Mouse (Mus musculus) heart, embryonic 16.5 days (tissue): ENCODE results near the gene Coq7. TPM values are rescaled to one million over a fixed set of nuclear protein-coding genes. Genes with fewer than 3 reads are reported as not detected.
A peak's percentile ranks its signal among the peaks of the same experiment; 100 is the strongest.

Experiments used
- ATAC-seq: fragments of 200-750 bp; cut with Nextera tagmentation; replicated peaks from 2 replicates; pipeline ENCODE4 v1.8.0; 2017; ENCODE audit warnings: moderate number of reproducible peaks; ENCODE audit not compliant: insufficient read depth, low FRiP score; ENCODE audit errors: extremely low read depth
- H3K27ac ChIP-seq: fragments of 300-500 bp; sonication (generic); 2 replicates; pipeline ENCODE4 v1.5.1; 2014; ENCODE audit warnings: mild to moderate bottlenecking, low read length, control low read depth, moderate library complexity
- H3K27me3 ChIP-seq: fragments of 300-500 bp; sonication (generic); 2 replicates; pipeline ENCODE4 v1.6.1; 2014; ENCODE audit warnings: low read length, mixed read lengths; ENCODE audit not compliant: control insufficient read depth, insufficient read depth
- H3K36me3 ChIP-seq: fragments of 300-500 bp; sonication (generic); 2 replicates; pipeline ENCODE4 v1.6.1; 2014; ENCODE audit not compliant: control insufficient read depth, insufficient read depth
- H3K4me1 ChIP-seq: fragments of 300-500 bp; sonication (generic); 2 replicates; pipeline ENCODE4 v1.6.1; 2014; ENCODE audit warnings: low read length, mixed read lengths; ENCODE audit not compliant: control insufficient read depth, insufficient read depth
- H3K4me2 ChIP-seq: fragments of 300-500 bp; sonication (generic); 2 replicates; pipeline ENCODE4 v1.6.1; 2014; ENCODE audit warnings: low read depth, mild to moderate bottlenecking, control low read depth, low read length
- H3K4me3 ChIP-seq: fragments of 300-500 bp; sonication (generic); 2 replicates; pipeline ENCODE4 v1.5.1; 2014; ENCODE audit warnings: mild to moderate bottlenecking, control low read depth, low read length
- H3K9ac ChIP-seq: fragments of 300-500 bp; sonication (generic); 2 replicates; pipeline ENCODE4 v1.6.1; 2014; ENCODE audit warnings: low read length, control low read depth
- H3K9me3 ChIP-seq: fragments of 300-500 bp; sonication (generic); replicated peaks from 2 replicates; pipeline ENCODE4 v1.6.1; 2016; ENCODE audit warnings: low read length; ENCODE audit not compliant: control insufficient read depth
- WGBS: fragments of 180-500 bp; shearing (Covaris S2); extraction: QIAGEN DNeasy Blood & Tissue Kit; methylation state at CpG from one replicate; pipeline ENCODE4 v1.1.7; 2014; 5-methylcytosine and 5-hydroxymethylcytosine counted together
- polyA plus RNA-seq: library from polyadenylated mRNA; unstranded; fragments of >200 nt; fragmentation: Nextera tagmentation; extraction: Ambion mirVana; gene quantifications from 2 replicates; pipeline ENCODE4 v1.2.1, GENCODE M21; 2015

The Coq7 gene
- polyA plus RNA-seq, 1 experiment from 2014 or later, result 173 TPM

- no peaks in the 10 kb centered on the region for H3K9me3 ChIP-seq
- 44% methylated on average over 7 of the region's 7 CpGs for WGBS
- H3K27ac ChIP-seq, result no peak overlapping the region
These were observed 24.6 kb downstream of the Coq7 start for GRCm38 (mm10) chr7:118508556-118508955.

GRCm38 (mm10) chr7:118503844-118504243 is 29.3 kb downstream of the Coq7 start:
- Histone ChIP-seq H3K27me3 (no peaks in the 10 kb centered on the region), H3K4me3 (no peak overlapping the region), H3K27ac (no peak overlapping the region), H3K36me3 (no peaks in the 10 kb centered on the region), H3K9ac (no peak overlapping the region), H3K4me1 (no peaks in the 10 kb centered on the region), H3K9me3 (no peaks in the 10 kb centered on the region), H3K4me2 (no peak overlapping the region)
- WGBS, result 55% methylated on average over 4 of the region's 4 CpGs
- no peak for ATAC-seq

More at GRCm38 (mm10) chr7:118508556-118508955, 24.6 kb downstream of the Coq7 start:
- no peaks in the 10 kb centered on the region for H3K4me1 ChIP-seq
- H3K36me3 ChIP-seq, result no peaks in the 10 kb centered on the region
- no peak overlapping the region for H3K9ac ChIP-seq
- H3K27me3 ChIP-seq, result no peaks in the 10 kb centered on the region
- no peak overlapping the region for H3K4me2 ChIP-seq
- ATAC-seq, result no peak
- H3K4me3 ChIP-seq, result no peak overlapping the region

GRCm38 (mm10) chr7:118502333-118502732 is 30.8 kb downstream of the Coq7 start:
- H3K9me3 ChIP-seq, result peaks cover 4% of the 10 kb centered on the region; the same call in 1 of the 2 replicates

GRCm38 (mm10) chr7:118499784-118500435 is 33.2 kb downstream of the Coq7 start:
- Histone ChIP-seq H3K27ac (no peak overlapping the region), H3K9ac (no peak overlapping the region), H3K4me1 (no peaks in the 10 kb centered on the region), H3K4me3 (no peak overlapping the region), H3K36me3 (no peaks in the 10 kb centered on the region), H3K27me3 (no peaks in the 10 kb centered on the region), H3K4me2 (no peak overlapping the region), H3K9me3 (peaks cover 4% of the 10 kb centered on the region; the same call in 1 of the 2 replicates)
- no peak for ATAC-seq
- 56% methylated on average over 7 of the region's 7 CpGs for WGBS

More at GRCm38 (mm10) chr7:118502333-118502732, 30.8 kb downstream of the Coq7 start:
- Histone ChIP-seq H3K27ac (no peak overlapping the region), H3K4me2 (no peak overlapping the region), H3K27me3 (no peaks in the 10 kb centered on the region), H3K36me3 (no peaks in the 10 kb centered on the region), H3K4me1 (no peaks in the 10 kb centered on the region), H3K4me3 (no peak overlapping the region), H3K9ac (no peak overlapping the region)
- 68% methylated on average over 8 of the region's 8 CpGs for WGBS
- no peak for ATAC-seq

GRCm38 (mm10) chr7:118498984-118499783 is 34.0 kb downstream of the Coq7 start:
- Histone ChIP-seq H3K27me3 (no peaks in the 10 kb centered on the region), H3K27ac (no peak overlapping the region), H3K36me3 (no peaks in the 10 kb centered on the region), H3K4me3 (no peak overlapping the region), H3K4me2 (no peak overlapping the region), H3K9me3 (peaks cover 4% of the 10 kb centered on the region; the same call in 1 of the 2 replicates), H3K4me1 (no peaks in the 10 kb centered on the region), H3K9ac (no peak overlapping the region)
- WGBS, result 75% methylated on average over 12 of the region's 12 CpGs
- peak; percentile 23; the same call in 1 of the 2 replicates for ATAC-seq

- 75% methylated on average over 4 of the region's 4 CpGs for WGBS
- Histone ChIP-seq H3K9me3 (peaks cover 4% of the 10 kb centered on the region; the same call in 1 of the 2 replicates), H3K4me3 (no peak overlapping the region), H3K4me1 (peaks cover 7% of the 10 kb centered on the region; the same call in 1 of the 2 replicates), H3K9ac (no peak overlapping the region), H3K27ac (no peak overlapping the region), H3K27me3 (peaks cover 9% of the 10 kb centered on the region), H3K36me3 (no peaks in the 10 kb centered on the region), H3K4me2 (no peak overlapping the region)
- no peak for ATAC-seq
These were observed 38.1 kb downstream of the Coq7 start for GRCm38 (mm10) chr7:118494892-118495579.

GRCm38 (mm10) chr7:118493892-118494291 is 39.3 kb downstream of the Coq7 start:
- Histone ChIP-seq H3K4me3 (no peak overlapping the region), H3K27me3 (peaks cover 15% of the 10 kb centered on the region), H3K9me3 (peaks cover 4% of the 10 kb centered on the region; the same call in 1 of the 2 replicates), H3K9ac (no peak overlapping the region), H3K4me1 (peaks cover 9% of the 10 kb centered on the region; the same call in 1 of the 2 replicates), H3K4me2 (no peak overlapping the region), H3K36me3 (no peaks in the 10 kb centered on the region), H3K27ac (no peak overlapping the region)
- no peak for ATAC-seq
- WGBS, result 59% methylated on average over 9 of the region's 9 CpGs

GRCm38 (mm10) chr7:118491431-118492147 is 41.6 kb downstream of the Coq7 start, which contains the start of gene Itpripl2:
Gene Itpripl2 (minus strand): TSS chr7:118491975.
- peaks cover 23% of the 10 kb centered on the region for H3K4me1 ChIP-seq
- peak within 1 kb of the TSS; percentile 72 for H3K27ac ChIP-seq
- ATAC-seq, result peak; percentile 73
- H3K36me3 ChIP-seq, result no peaks in the 10 kb centered on the region
- under 1% methylated on average over 55 of the region's 55 CpGs for WGBS
- peak within 1 kb of the TSS; percentile 67 for H3K4me2 ChIP-seq
- H3K27me3 ChIP-seq, result peaks cover 15% of the 10 kb centered on the region
- no peaks in the 10 kb centered on the region for H3K9me3 ChIP-seq
- peak within 1 kb of the TSS; percentile 82 for H3K9ac ChIP-seq
- peak within 1 kb of the TSS; percentile 58 for H3K4me3 ChIP-seq
